Mouse (Mus musculus): ENCODE measurements at regions not wholly inside any gene's neighbourhood (a gene's known extent, or its start where the extent isn't known, plus 50 kb on each side); places are given as distances from the start of the nearest gene placed in this dataset.

GRCm38 (mm10) chr15:50585496-50585895 lies 3299.2 kb upstream of the Gm7489 start:
- TF ChIP-seq CTCF (IDR thresholded peaks at IDR 0.05; ENCODE audit: low read depth, low read length) (no peak), POLR2A (IDR thresholded peaks at IDR 0.05; ENCODE audit: extremely low read depth, insufficient read depth, low read length) (no peak)
